Mouse (Mus musculus) heart, embryonic 15.5 days (tissue): ENCODE results near the gene Anxa5. TPM values are rescaled to one million over a fixed set of nuclear protein-coding genes. Genes with fewer than 3 reads are reported as not detected.
A peak's percentile ranks its signal among the peaks of the same experiment; 100 is the strongest.

Source experiments
- ATAC-seq: fragments of 200-750 bp; cut with Nextera tagmentation; replicated peaks from 2 replicates; pipeline ENCODE4 v1.8.0; 2017; ENCODE audit warnings: low read depth, moderate TSS enrichment; ENCODE audit not compliant: insufficient number of reproducible peaks, insufficient read depth, low FRiP score
- H3K27ac ChIP-seq: fragments of 300-500 bp; sonication (generic); 2 replicates; pipeline ENCODE4 v1.5.1; 2015; ENCODE audit warnings: mild to moderate bottlenecking, inconsistent platforms
- H3K27me3 ChIP-seq: fragments of 300-500 bp; sonication (generic); 2 replicates; pipeline ENCODE4 v1.6.1; 2015; ENCODE audit warnings: inconsistent platforms
- H3K36me3 ChIP-seq: fragments of 300-500 bp; sonication (generic); 2 replicates; pipeline ENCODE4 v1.6.1; 2015; ENCODE audit warnings: mild to moderate bottlenecking, inconsistent platforms
- H3K4me1 ChIP-seq: fragments of 300-500 bp; sonication (generic); replicated peaks from 2 replicates; pipeline ENCODE4 v1.6.1; 2015; ENCODE audit warnings: inconsistent platforms
- H3K4me2 ChIP-seq: fragments of 300-500 bp; sonication (generic); 2 replicates; pipeline ENCODE4 v1.6.1; 2015; ENCODE audit warnings: inconsistent platforms, mild to moderate bottlenecking, moderate library complexity
- H3K4me3 ChIP-seq: fragments of 300-500 bp; sonication (generic); 2 replicates; pipeline ENCODE4 v1.5.1; 2015; ENCODE audit warnings: mild to moderate bottlenecking, inconsistent platforms
- H3K9ac ChIP-seq: fragments of 300-500 bp; sonication (generic); 2 replicates; pipeline ENCODE4 v1.6.1; 2015; ENCODE audit warnings: mild to moderate bottlenecking, inconsistent platforms
- H3K9me3 ChIP-seq: fragments of 300-500 bp; sonication (generic); replicated peaks from 2 replicates; pipeline ENCODE4 v1.6.1; 2016; ENCODE audit warnings: inconsistent platforms
- WGBS: fragments of 180-500 bp; shearing (Covaris S2); methylation state at CpG from one replicate; pipeline ENCODE4 v1.1.7; 2015; ENCODE audit warnings: mixed read lengths; 5-methylcytosine and 5-hydroxymethylcytosine counted together
- polyA plus RNA-seq: library from polyadenylated mRNA; unstranded; fragments of >200 nt; fragmentation: Nextera tagmentation; extraction: Ambion mirVana; gene quantifications from 2 replicates; pipeline ENCODE4 v1.2.1, GENCODE M21; 2015

Anxa5 gene
- polyA plus RNA-seq, 1 experiment from 2014 or later, result 359 TPM

DNA sequence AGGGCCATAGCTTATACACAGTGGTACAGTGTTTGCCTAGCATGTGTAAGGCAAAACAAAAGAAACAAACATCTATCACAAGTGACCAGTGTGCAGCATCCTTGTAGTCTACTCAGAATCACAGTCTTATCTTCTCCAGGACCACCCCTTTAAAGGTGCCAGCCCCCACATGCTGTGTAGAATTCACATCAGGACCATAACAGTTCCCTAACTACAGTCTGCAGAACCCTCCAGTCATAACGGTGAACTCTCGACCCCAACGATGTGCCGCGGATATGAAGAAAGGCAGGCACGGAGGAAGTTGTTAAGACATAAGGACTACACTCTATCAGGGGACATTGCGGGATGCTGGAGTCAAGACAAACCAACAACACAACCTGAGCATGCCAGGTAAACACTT lies 23.7 kb upstream of the Anxa5 start:
- H3K9ac ChIP-seq, result no peak overlapping the region
- H3K4me3 ChIP-seq, result no peak overlapping the region
- ATAC-seq, result no peak
- 0 out of 2 replicates have a peak, but pooled peaks cover 3% of the 10 kb centered on the region for H3K27me3 ChIP-seq
- no peak overlapping the region for H3K27ac ChIP-seq
- no peaks in the 10 kb centered on the region for H3K36me3 ChIP-seq
- H3K9me3 ChIP-seq, result no peaks in the 10 kb centered on the region
- peaks cover 2% of the 10 kb centered on the region; the same call in 1 of the 2 replicates for H3K4me1 ChIP-seq
- H3K4me2 ChIP-seq, result no peak overlapping the region
- 91% methylated on average over 7 of the region's 7 CpGs for WGBS

DNA sequence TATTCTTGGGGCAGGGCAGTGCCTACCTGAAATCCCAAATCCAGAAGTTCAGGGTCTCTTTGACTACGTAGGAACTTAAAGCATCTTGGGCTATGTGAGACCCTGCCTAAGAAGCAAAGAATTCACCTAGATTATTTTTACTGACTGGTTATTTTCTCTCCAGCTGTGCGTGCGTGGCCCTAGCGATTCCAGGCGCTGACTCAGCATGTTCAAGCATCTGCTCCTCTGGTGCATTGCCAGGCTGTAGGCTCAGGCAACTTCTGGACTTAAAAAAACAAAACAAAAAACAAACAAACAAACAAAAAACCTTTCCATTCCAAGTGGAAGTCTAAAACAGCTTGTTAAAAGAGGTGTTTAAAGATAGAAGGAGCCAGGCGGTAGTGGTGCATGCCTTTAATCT lies 22.5 kb upstream of the Anxa5 start:
- Histone ChIP-seq H3K9ac (no peak overlapping the region), H3K36me3 (no peaks in the 10 kb centered on the region), H3K27ac (no peak overlapping the region), H3K4me2 (no peak overlapping the region), H3K27me3 (0 out of 2 replicates have a peak, but pooled peaks cover 3% of the 10 kb centered on the region), H3K4me3 (no peak overlapping the region), H3K4me1 (peaks cover 2% of the 10 kb centered on the region; the same call in 1 of the 2 replicates), H3K9me3 (no peaks in the 10 kb centered on the region)
- no peak for ATAC-seq
- 82% methylated on average over 6 of the region's 6 CpGs for WGBS

DNA sequence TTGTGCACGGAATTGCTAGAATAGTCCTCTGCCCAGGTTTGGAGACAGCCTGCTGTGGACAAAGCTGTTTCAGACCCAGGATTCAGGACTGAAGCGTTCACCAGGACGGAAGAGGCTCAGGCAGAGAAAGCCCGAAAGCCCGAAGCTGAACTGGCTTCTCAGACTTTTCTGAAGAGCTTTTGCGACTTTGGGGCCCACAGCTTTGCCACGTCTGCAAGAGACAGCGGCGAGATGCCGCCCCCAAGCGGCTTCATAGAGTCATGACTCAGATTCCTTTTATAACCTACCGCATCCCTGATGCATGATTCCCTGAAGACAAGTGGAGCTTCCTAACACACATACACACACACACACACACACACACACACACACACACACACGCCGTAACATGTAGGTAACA lies 21.1 kb upstream of the Anxa5 start:
- H3K4me2 ChIP-seq, result peak overlapping the region; percentile 26; the same call in 1 of the 2 replicates
- ATAC-seq, result no peak
- 0 out of 2 replicates have a peak, but pooled peaks cover 3% of the 10 kb centered on the region for H3K27me3 ChIP-seq
- H3K9me3 ChIP-seq, result no peaks in the 10 kb centered on the region
- no peak overlapping the region for H3K4me3 ChIP-seq
- peaks cover 2% of the 10 kb centered on the region; the same call in 1 of the 2 replicates for H3K4me1 ChIP-seq
- WGBS, result 14% methylated on average over 14 of the region's 14 CpGs
- H3K27ac ChIP-seq, result no peak overlapping the region
- H3K9ac ChIP-seq, result no peak overlapping the region
- H3K36me3 ChIP-seq, result no peaks in the 10 kb centered on the region

GRCm38 (mm10) chr3:36496273-36496672 lies 20.6 kb upstream of the Anxa5 start:
- Histone ChIP-seq H3K4me1 (peaks cover 2% of the 10 kb centered on the region; the same call in 1 of the 2 replicates), H3K4me3 (no peak overlapping the region), H3K9me3 (no peaks in the 10 kb centered on the region), H3K9ac (no peak overlapping the region), H3K36me3 (no peaks in the 10 kb centered on the region), H3K27ac (no peak overlapping the region), H3K4me2 (no peak overlapping the region), H3K27me3 (0 out of 2 replicates have a peak, but pooled peaks cover 3% of the 10 kb centered on the region)
- 82% methylated on average over 9 of the region's 9 CpGs for WGBS
- ATAC-seq, result no peak

GRCm38 (mm10) chr3:36495436-36495835 lies 19.7 kb upstream of the Anxa5 start:
- Histone ChIP-seq H3K9me3 (no peaks in the 10 kb centered on the region), H3K36me3 (no peaks in the 10 kb centered on the region), H3K4me1 (peaks cover 2% of the 10 kb centered on the region; the same call in 1 of the 2 replicates), H3K27ac (no peak overlapping the region), H3K9ac (no peak overlapping the region), H3K27me3 (0 out of 2 replicates have a peak, but pooled peaks cover 3% of the 10 kb centered on the region), H3K4me3 (no peak overlapping the region), H3K4me2 (peak overlapping the region; percentile 26)
- 9% methylated on average over 6 of the region's 6 CpGs for WGBS
- peak; percentile 47; the same call in 1 of the 2 replicates for ATAC-seq

- Histone ChIP-seq H3K4me2 (no peak overlapping the region), H3K9me3 (no peaks in the 10 kb centered on the region), H3K4me1 (peaks cover 2% of the 10 kb centered on the region; the same call in 1 of the 2 replicates), H3K36me3 (no peaks in the 10 kb centered on the region), H3K9ac (no peak overlapping the region), H3K27me3 (0 out of 2 replicates have a peak, but pooled peaks cover 3% of the 10 kb centered on the region), H3K27ac (no peak overlapping the region), H3K4me3 (no peak overlapping the region)
- no peak for ATAC-seq
- WGBS, result 75% methylated on average over 2 of the region's 2 CpGs
Observed at GRCm38 (mm10) chr3:36494613-36495012, 18.9 kb upstream of the Anxa5 start.

GRCm38 (mm10) chr3:36493641-36494283 lies 18.1 kb upstream of the Anxa5 start:
- 58% methylated on average over 6 of the region's 6 CpGs for WGBS
- Histone ChIP-seq H3K9me3 (no peaks in the 10 kb centered on the region), H3K27me3 (0 out of 2 replicates have a peak, but pooled peaks cover 3% of the 10 kb centered on the region), H3K36me3 (no peaks in the 10 kb centered on the region), H3K27ac (no peak overlapping the region), H3K4me3 (no peak overlapping the region), H3K4me1 (peaks cover 2% of the 10 kb centered on the region; the same call in 1 of the 2 replicates), H3K9ac (no peak overlapping the region), H3K4me2 (no peak overlapping the region)
- ATAC-seq, result no peak

GRCm38 (mm10) chr3:36492716-36493391 lies 17.2 kb upstream of the Anxa5 start:
- WGBS, result 55% methylated on average over 9 of the region's 9 CpGs
- Histone ChIP-seq H3K4me1 (peaks cover 2% of the 10 kb centered on the region; the same call in 1 of the 2 replicates), H3K9ac (no peak overlapping the region), H3K36me3 (no peaks in the 10 kb centered on the region), H3K9me3 (no peaks in the 10 kb centered on the region), H3K4me3 (no peak overlapping the region), H3K27ac (no peak overlapping the region), H3K4me2 (no peak overlapping the region), H3K27me3 (0 out of 2 replicates have a peak, but pooled peaks cover 3% of the 10 kb centered on the region)
- ATAC-seq, result no peak

GRCm38 (mm10) chr3:36491535-36491934 lies 15.8 kb upstream of the Anxa5 start:
- no peak for ATAC-seq
- 60% methylated on average over 5 of the region's 5 CpGs for WGBS
- Histone ChIP-seq H3K9me3 (no peaks in the 10 kb centered on the region), H3K4me2 (no peak overlapping the region), H3K9ac (no peak overlapping the region), H3K4me3 (no peak overlapping the region), H3K4me1 (peaks cover under 1% of the 10 kb centered on the region; the same call in 1 of the 2 replicates), H3K27me3 (0 out of 2 replicates have a peak, but pooled peaks cover 3% of the 10 kb centered on the region), H3K27ac (no peak overlapping the region), H3K36me3 (no peaks in the 10 kb centered on the region)

- Histone ChIP-seq H3K36me3 (no peaks in the 10 kb centered on the region), H3K27me3 (no peaks in the 10 kb centered on the region), H3K27ac (no peak overlapping the region), H3K4me1 (no peaks in the 10 kb centered on the region), H3K9ac (no peak overlapping the region), H3K9me3 (no peaks in the 10 kb centered on the region), H3K4me3 (no peak overlapping the region), H3K4me2 (no peak overlapping the region)
- no peak for ATAC-seq
- 85% methylated on average over 1 of the region's 1 CpGs for WGBS
Observed at GRCm38 (mm10) chr3:36489590-36489910, 13.9 kb upstream of the Anxa5 start.

GRCm38 (mm10) chr3:36488899-36489589 lies 13.3 kb upstream of the Anxa5 start:
- ATAC-seq, result no peak
- no peak overlapping the region for H3K4me2 ChIP-seq
- no peak overlapping the region for H3K4me3 ChIP-seq
- 78% methylated on average over 6 of the region's 6 CpGs for WGBS
- H3K36me3 ChIP-seq, result no peaks in the 10 kb centered on the region
- no peaks in the 10 kb centered on the region for H3K27me3 ChIP-seq
- no peaks in the 10 kb centered on the region for H3K9me3 ChIP-seq
- no peaks in the 10 kb centered on the region for H3K4me1 ChIP-seq
- H3K9ac ChIP-seq, result no peak overlapping the region
- H3K27ac ChIP-seq, result no peak overlapping the region
